Mouse (Mus musculus): Measurements from ENCODE around the gene Agrp. TPM values are rescaled to one million over a fixed set of nuclear protein-coding genes. Genes with fewer than 3 reads are reported as not detected.

Gene Agrp
- polyA plus RNA-seq, 1 experiment from 2014 or later, result 0.54 TPM

GRCm38 (mm10) chr8:105634771-105635458 is 2.3 kb downstream of the Agrp start:
- Histone ChIP-seq H3K36me3 (ENCODE audit: control insufficient read depth, insufficient read depth, low read length) (peaks cover 5% of the 10 kb centered on the region; the same call in 1 of the 2 replicates), H3K27me3 (ENCODE audit: control insufficient read depth, insufficient read depth, low read length) (no peaks in the 10 kb centered on the region), H3K9ac (ENCODE audit: low read length) (peak overlapping the region; percentile 95), H3K4me3 (ENCODE audit: control insufficient read depth in 1 of 2, insufficient read depth in 1 of 2, low read depth in 1 of 2, low read length in 2 of 2) (peak overlapping the region in 1 of 2 experiments; percentile 91; a peak in 2 of 4 replicates), H3K27ac (replicated peaks in 1 of 2; ENCODE audit: control insufficient read depth in 1 of 2, insufficient read depth in 1 of 2, low read depth in 2 of 2, low read length in 2 of 2) (no peak overlapping the region), H3K4me1 (ENCODE audit: control insufficient read depth in 2 of 2, insufficient read depth in 2 of 2, low read length in 2 of 2) (peaks cover 4 to 14% of the 10 kb centered on the region in 2 experiments), H3K9me3 (ENCODE audit: control insufficient read depth, low read length) (no peaks in the 10 kb centered on the region), H3K4me2 (ENCODE audit: low read length) (peak overlapping the region; percentile 92)
- WGBS, result 88% methylated on average over 2 of the region's 2 CpGs
- ATAC-seq (ENCODE audit: insufficient number of reproducible peaks, insufficient read depth, low FRiP score, low read depth), result no peak

- Histone ChIP-seq H3K27me3 (ENCODE audit: control insufficient read depth, insufficient read depth, low read length) (no peaks in the 10 kb centered on the region), H3K9ac (ENCODE audit: low read length) (no peak overlapping the region), H3K4me1 (ENCODE audit: control insufficient read depth in 2 of 2, insufficient read depth in 2 of 2, low read length in 2 of 2) (0 out of 4 replicates have a peak, but pooled peaks cover 0 to 3% of the 10 kb centered on the region in 2 experiments), H3K27ac (replicated peaks in 1 of 2; ENCODE audit: control insufficient read depth in 1 of 2, insufficient read depth in 1 of 2, low read depth in 2 of 2, low read length in 2 of 2) (no peak overlapping the region), H3K36me3 (ENCODE audit: control insufficient read depth, insufficient read depth, low read length) (peaks cover 4% of the 10 kb centered on the region; the same call in 1 of the 2 replicates), H3K4me3 (ENCODE audit: control insufficient read depth in 1 of 2, insufficient read depth in 1 of 2, low read depth in 1 of 2, low read length in 2 of 2) (no peak overlapping the region), H3K9me3 (ENCODE audit: control insufficient read depth, low read length) (no peaks in the 10 kb centered on the region), H3K4me2 (ENCODE audit: low read length) (no peak overlapping the region)
- no peak for ATAC-seq (ENCODE audit: insufficient number of reproducible peaks, insufficient read depth, low FRiP score, low read depth)
- 84% methylated on average over 4 of the region's 4 CpGs for WGBS
Measured at GRCm38 (mm10) chr8:105629337-105629736, 7.9 kb downstream of the Agrp start.

- 97% methylated on average over 1 of the region's 1 CpGs for WGBS
Measured at GRCm38 (mm10) chr8:105626086-105626485, 11.1 kb downstream of the Agrp start.

DNA sequence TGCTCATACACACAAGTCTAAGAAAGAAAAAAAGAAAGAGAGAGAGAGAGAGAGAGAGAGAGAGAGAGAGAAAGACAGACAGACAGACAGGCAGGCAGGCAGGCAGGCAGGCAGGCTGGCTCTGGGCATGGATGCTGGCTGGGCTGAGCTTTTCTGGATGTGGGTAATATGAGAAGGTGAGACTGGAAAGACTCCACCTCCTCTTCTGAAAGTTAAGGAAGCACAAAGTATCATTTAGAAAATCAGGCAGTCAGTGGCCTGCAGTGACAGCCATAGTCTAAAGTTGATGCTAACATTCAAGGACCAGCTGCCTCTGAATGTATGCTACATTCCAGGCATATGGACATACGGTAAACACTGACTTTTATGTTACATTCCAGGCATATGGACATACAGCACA is 12.4 kb downstream of the Agrp start:
- no peak overlapping the region for H3K27ac ChIP-seq (replicated peaks in 1 of 2; ENCODE audit: control insufficient read depth in 1 of 2, insufficient read depth in 1 of 2, low read depth in 2 of 2, low read length in 2 of 2)
- 75% methylated on average over 1 of the region's 1 CpGs for WGBS
- H3K9me3 ChIP-seq (ENCODE audit: control insufficient read depth, low read length), result no peaks in the 10 kb centered on the region
- H3K4me1 ChIP-seq (ENCODE audit: control insufficient read depth in 2 of 2, insufficient read depth in 2 of 2, low read length in 2 of 2), result peaks cover 4 to 17% of the 10 kb centered on the region in 2 experiments; a peak in 3 of 4 replicates
- H3K4me3 ChIP-seq (ENCODE audit: control insufficient read depth in 1 of 2, insufficient read depth in 1 of 2, low read depth in 1 of 2, low read length in 2 of 2), result no peak overlapping the region
- peaks cover 42% of the 10 kb centered on the region for H3K36me3 ChIP-seq (ENCODE audit: control insufficient read depth, insufficient read depth, low read length)
- no peak overlapping the region for H3K9ac ChIP-seq (ENCODE audit: low read length)
- no peak for ATAC-seq (ENCODE audit: insufficient number of reproducible peaks, insufficient read depth, low FRiP score, low read depth)
- no peaks in the 10 kb centered on the region for H3K27me3 ChIP-seq (ENCODE audit: control insufficient read depth, insufficient read depth, low read length)
- H3K4me2 ChIP-seq (ENCODE audit: low read length), result no peak overlapping the region

More at GRCm38 (mm10) chr8:105626086-105626485, 11.1 kb downstream of the Agrp start:
- Histone ChIP-seq H3K9me3 (ENCODE audit: control insufficient read depth, low read length) (no peaks in the 10 kb centered on the region), H3K27ac (replicated peaks in 1 of 2; ENCODE audit: control insufficient read depth in 1 of 2, insufficient read depth in 1 of 2, low read depth in 2 of 2, low read length in 2 of 2) (no peak overlapping the region), H3K4me3 (ENCODE audit: control insufficient read depth in 1 of 2, insufficient read depth in 1 of 2, low read depth in 1 of 2, low read length in 2 of 2) (no peak overlapping the region), H3K9ac (ENCODE audit: low read length) (no peak overlapping the region), H3K27me3 (ENCODE audit: control insufficient read depth, insufficient read depth, low read length) (no peaks in the 10 kb centered on the region), H3K36me3 (ENCODE audit: control insufficient read depth, insufficient read depth, low read length) (peaks cover 31% of the 10 kb centered on the region), H3K4me1 (ENCODE audit: control insufficient read depth in 2 of 2, insufficient read depth in 2 of 2, low read length in 2 of 2) (peaks cover 4 to 17% of the 10 kb centered on the region in 2 experiments; a peak in 3 of 4 replicates), H3K4me2 (ENCODE audit: low read length) (no peak overlapping the region)
- ATAC-seq (ENCODE audit: insufficient number of reproducible peaks, insufficient read depth, low FRiP score, low read depth), result no peak

GRCm38 (mm10) chr8:105624401-105624800 is 12.8 kb downstream of the Agrp start:
- no peak overlapping the region for H3K4me3 ChIP-seq (ENCODE audit: control insufficient read depth in 1 of 2, insufficient read depth in 1 of 2, low read depth in 1 of 2, low read length in 2 of 2)
- H3K27me3 ChIP-seq (ENCODE audit: control insufficient read depth, insufficient read depth, low read length), result no peaks in the 10 kb centered on the region
- H3K9ac ChIP-seq (ENCODE audit: low read length), result no peak overlapping the region
- peaks cover 4 to 17% of the 10 kb centered on the region in 2 experiments; a peak in 3 of 4 replicates for H3K4me1 ChIP-seq (ENCODE audit: control insufficient read depth in 2 of 2, insufficient read depth in 2 of 2, low read length in 2 of 2)
- H3K4me2 ChIP-seq (ENCODE audit: low read length), result no peak overlapping the region
- no peaks in the 10 kb centered on the region for H3K9me3 ChIP-seq (ENCODE audit: control insufficient read depth, low read length)
- WGBS, result 56% methylated on average over 3 of the region's 3 CpGs
- H3K36me3 ChIP-seq (ENCODE audit: control insufficient read depth, insufficient read depth, low read length), result peaks cover 44% of the 10 kb centered on the region
- ATAC-seq (ENCODE audit: insufficient number of reproducible peaks, insufficient read depth, low FRiP score, low read depth), result no peak
- H3K27ac ChIP-seq (replicated peaks in 1 of 2; ENCODE audit: control insufficient read depth in 1 of 2, insufficient read depth in 1 of 2, low read depth in 2 of 2, low read length in 2 of 2), result no peak overlapping the region

DNA sequence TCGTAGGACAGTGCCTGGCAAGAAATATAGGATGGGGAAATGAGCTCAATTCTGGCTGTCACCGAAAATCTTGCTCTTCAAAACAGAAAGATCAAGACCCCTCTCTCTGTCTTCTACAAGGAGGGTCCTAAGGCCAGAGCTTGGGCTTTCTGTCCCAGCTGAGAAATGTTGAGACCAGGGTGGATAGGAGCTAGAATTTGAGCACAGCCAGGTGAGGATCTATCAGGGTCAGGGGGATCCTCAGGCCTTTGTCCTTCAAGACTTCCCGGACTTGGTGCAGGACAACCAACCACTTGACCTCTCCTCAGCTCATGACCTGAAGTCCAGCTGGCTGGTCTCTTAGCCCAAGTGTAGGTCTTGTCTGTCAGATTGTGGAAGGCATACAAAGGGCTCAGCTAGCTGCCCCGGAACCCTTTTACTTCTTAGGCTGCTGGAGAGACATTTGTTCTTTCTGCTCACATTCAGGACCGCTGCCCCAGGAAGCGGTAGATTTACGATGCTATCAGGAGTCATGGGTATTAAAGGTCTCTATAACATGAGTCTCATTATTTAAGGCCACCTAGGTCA is 13.4 kb downstream of the Agrp start:
- no peak for ATAC-seq (ENCODE audit: insufficient number of reproducible peaks, insufficient read depth, low FRiP score, low read depth)
- H3K4me2 ChIP-seq (ENCODE audit: low read length), result no peak overlapping the region
- peaks cover 50% of the 10 kb centered on the region for H3K36me3 ChIP-seq (ENCODE audit: control insufficient read depth, insufficient read depth, low read length)
- no peaks in the 10 kb centered on the region for H3K9me3 ChIP-seq (ENCODE audit: control insufficient read depth, low read length)
- no peaks in the 10 kb centered on the region for H3K27me3 ChIP-seq (ENCODE audit: control insufficient read depth, insufficient read depth, low read length)
- no peak overlapping the region for H3K4me3 ChIP-seq (ENCODE audit: control insufficient read depth in 1 of 2, insufficient read depth in 1 of 2, low read depth in 1 of 2, low read length in 2 of 2)
- H3K4me1 ChIP-seq (ENCODE audit: control insufficient read depth in 2 of 2, insufficient read depth in 2 of 2, low read length in 2 of 2), result peaks cover 4 to 17% of the 10 kb centered on the region in 2 experiments; a peak in 3 of 4 replicates
- WGBS, result 59% methylated on average over 7 of the region's 7 CpGs
- no peak overlapping the region for H3K27ac ChIP-seq (replicated peaks in 1 of 2; ENCODE audit: control insufficient read depth in 1 of 2, insufficient read depth in 1 of 2, low read depth in 2 of 2, low read length in 2 of 2)
- H3K9ac ChIP-seq (ENCODE audit: low read length), result no peak overlapping the region

- H3K4me3 ChIP-seq (ENCODE audit: control insufficient read depth in 1 of 2, insufficient read depth in 1 of 2, low read depth in 1 of 2, low read length in 2 of 2), result no peak overlapping the region
- H3K4me1 ChIP-seq (ENCODE audit: control insufficient read depth in 2 of 2, insufficient read depth in 2 of 2, low read length in 2 of 2), result peaks cover 4 to 17% of the 10 kb centered on the region in 2 experiments; a peak in 3 of 4 replicates
- H3K27me3 ChIP-seq (ENCODE audit: control insufficient read depth, insufficient read depth, low read length), result no peaks in the 10 kb centered on the region
- H3K36me3 ChIP-seq (ENCODE audit: control insufficient read depth, insufficient read depth, low read length), result peaks cover 57% of the 10 kb centered on the region
- no peak overlapping the region for H3K4me2 ChIP-seq (ENCODE audit: low read length)
- WGBS, result 34% methylated on average over 5 of the region's 5 CpGs
- no peak overlapping the region for H3K9ac ChIP-seq (ENCODE audit: low read length)
- no peaks in the 10 kb centered on the region for H3K9me3 ChIP-seq (ENCODE audit: control insufficient read depth, low read length)
- H3K27ac ChIP-seq (replicated peaks in 1 of 2; ENCODE audit: control insufficient read depth in 1 of 2, insufficient read depth in 1 of 2, low read depth in 2 of 2, low read length in 2 of 2), result peak overlapping the region; percentile 12 to 47; a peak in 2 of 4 replicates
- ATAC-seq (ENCODE audit: insufficient number of reproducible peaks, insufficient read depth, low FRiP score, low read depth), result peak; percentile 45; the same call in 1 of the 2 replicates
Measured at GRCm38 (mm10) chr8:105623118-105623517, 14.1 kb downstream of the Agrp start.

All from heart, embryonic 14.5 days (tissue).